Mouse (Mus musculus): ENCODE results near the gene AC131692.1. TPM values are rescaled to one million over a fixed set of nuclear protein-coding genes. Genes with fewer than 3 reads are reported as not detected.

Gene AC131692.1
- polyA plus RNA-seq, 1 experiment = 5.9 TPM

DNA sequence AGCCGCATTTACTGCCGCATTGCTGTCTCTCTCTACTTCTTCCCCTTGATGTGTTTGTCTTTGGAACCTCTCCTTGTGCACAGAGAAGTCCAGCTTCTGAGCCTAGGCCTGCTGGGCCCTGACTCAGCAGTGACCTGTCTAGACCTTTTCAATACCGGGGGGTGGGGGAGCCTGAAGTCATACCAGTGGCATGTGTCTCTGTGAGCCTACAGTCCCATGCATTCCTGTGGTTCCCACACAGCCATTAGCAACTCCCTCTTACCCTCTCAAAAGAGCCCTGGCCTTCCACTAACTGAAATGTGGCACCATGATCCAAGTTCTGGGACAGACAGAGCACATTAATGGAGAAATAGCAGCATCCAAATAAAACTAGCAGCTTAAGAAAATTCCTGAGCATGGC lies 42.2 kb downstream of the AC131692.1 start:
- H3K9ac ChIP-seq (ENCODE audit: low read depth, poor library complexity, severe bottlenecking) = no peak overlapping the region
- TF ChIP-seq POLR2A (IDR thresholded peaks at IDR 0.05; ENCODE audit: insufficient read depth, low read length) (no peak), CTCF (IDR thresholded peaks at IDR 0.05; ENCODE audit: low read depth, low read length) (no peak)
- H3K36me3 ChIP-seq (ENCODE audit: control insufficient read depth, insufficient read depth, low read length, poor library complexity, severe bottlenecking) = 0 out of 2 replicates have a peak, but pooled peaks cover 2% of the 10 kb centered on the region
- no peaks in the 10 kb centered on the region for H3K27me3 ChIP-seq (ENCODE audit: control insufficient read depth, insufficient read depth, low read length, poor library complexity, severe bottlenecking)
- no peak overlapping the region for H3K4me3 ChIP-seq (ENCODE audit: low read depth, low read length)
- H3K4me1 ChIP-seq (ENCODE audit: control insufficient read depth, insufficient read depth, low read length) = no peaks in the 10 kb centered on the region
- H3K27ac ChIP-seq (ENCODE audit: insufficient read depth, low read length) = no peak overlapping the region
- H3K9me3 ChIP-seq (replicated peaks; ENCODE audit: control insufficient read depth, insufficient read depth, low read length, poor library complexity, severe bottlenecking) = no peaks in the 10 kb centered on the region

DNA sequence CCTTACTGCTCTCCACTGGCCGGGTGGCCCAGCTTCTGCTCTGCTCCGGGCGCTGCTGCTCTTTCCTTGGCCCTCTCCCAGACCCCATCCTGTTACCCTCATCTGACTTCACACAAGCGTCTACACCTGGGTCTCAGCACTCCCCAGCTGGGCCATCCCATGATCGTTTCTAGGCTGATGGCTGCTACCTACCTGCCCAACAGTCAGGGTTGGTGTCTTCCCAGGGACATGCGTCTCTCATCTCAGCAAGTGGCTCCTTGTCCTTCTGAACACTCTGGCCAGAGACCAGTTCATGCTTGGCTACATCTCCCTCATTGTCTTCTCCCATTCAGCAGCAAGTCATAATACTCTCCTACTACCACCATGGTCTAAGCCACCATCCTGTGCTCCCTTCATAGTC lies 45.5 kb downstream of the AC131692.1 start:
- Histone ChIP-seq H3K4me3 (ENCODE audit: low read depth, low read length) (peak overlapping the region; percentile 19; the same call in 1 of the 2 replicates), H3K9me3 (replicated peaks; ENCODE audit: control insufficient read depth, insufficient read depth, low read length, poor library complexity, severe bottlenecking) (no peaks in the 10 kb centered on the region), H3K27ac (ENCODE audit: insufficient read depth, low read length) (no peak overlapping the region), H3K27me3 (ENCODE audit: control insufficient read depth, insufficient read depth, low read length, poor library complexity, severe bottlenecking) (no peaks in the 10 kb centered on the region), H3K36me3 (ENCODE audit: control insufficient read depth, insufficient read depth, low read length, poor library complexity, severe bottlenecking) (no peaks in the 10 kb centered on the region), H3K9ac (ENCODE audit: low read depth, poor library complexity, severe bottlenecking) (0 out of 2 replicates have a peak overlapping the region, but pooled peaks have one; percentile 87), H3K4me1 (ENCODE audit: control insufficient read depth, insufficient read depth, low read length) (no peaks in the 10 kb centered on the region)
- TF ChIP-seq POLR2A (IDR thresholded peaks at IDR 0.05; ENCODE audit: insufficient read depth, low read length) (no peak), EP300 (IDR thresholded peaks at IDR 0.05; ENCODE audit: insufficient read depth, low read depth, low read length) (no peak), CTCF (IDR thresholded peaks at IDR 0.05; ENCODE audit: low read depth, low read length) (no peak)

DNA sequence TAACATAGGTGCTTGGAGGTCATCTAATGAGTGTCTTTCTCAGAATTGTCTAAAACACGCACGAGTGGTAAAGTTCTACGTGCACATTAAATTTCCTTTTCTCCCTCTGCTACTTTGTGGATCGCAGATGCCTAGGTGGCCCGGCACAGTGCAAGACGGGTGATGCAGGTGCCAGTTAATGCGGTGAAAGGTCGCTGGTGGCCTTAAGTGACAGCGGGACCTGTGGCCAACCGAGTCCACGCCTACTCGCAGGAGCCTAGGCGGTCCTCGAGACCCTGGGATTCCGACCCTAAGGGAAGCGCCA lies 46.1 kb downstream of the AC131692.1 start:
- Histone ChIP-seq H3K27ac (ENCODE audit: insufficient read depth, low read length) (peak overlapping the region; percentile 46), H3K36me3 (ENCODE audit: control insufficient read depth, insufficient read depth, low read length, poor library complexity, severe bottlenecking) (no peaks in the 10 kb centered on the region), H3K27me3 (ENCODE audit: control insufficient read depth, insufficient read depth, low read length, poor library complexity, severe bottlenecking) (no peaks in the 10 kb centered on the region), H3K9me3 (replicated peaks; ENCODE audit: control insufficient read depth, insufficient read depth, low read length, poor library complexity, severe bottlenecking) (no peaks in the 10 kb centered on the region), H3K4me1 (ENCODE audit: control insufficient read depth, insufficient read depth, low read length) (no peaks in the 10 kb centered on the region), H3K9ac (ENCODE audit: low read depth, poor library complexity, severe bottlenecking) (peak overlapping the region; percentile 87), H3K4me3 (ENCODE audit: low read depth, low read length) (peak overlapping the region; percentile 96)
- TF ChIP-seq CTCF (IDR thresholded peaks at IDR 0.05; ENCODE audit: low read depth, low read length) = no peak
- no peak for TF ChIP-seq POLR2A (IDR thresholded peaks at IDR 0.05; ENCODE audit: insufficient read depth, low read length)
- TF ChIP-seq EP300 (IDR thresholded peaks at IDR 0.05; ENCODE audit: insufficient read depth, low read depth, low read length) = no peak

DNA sequence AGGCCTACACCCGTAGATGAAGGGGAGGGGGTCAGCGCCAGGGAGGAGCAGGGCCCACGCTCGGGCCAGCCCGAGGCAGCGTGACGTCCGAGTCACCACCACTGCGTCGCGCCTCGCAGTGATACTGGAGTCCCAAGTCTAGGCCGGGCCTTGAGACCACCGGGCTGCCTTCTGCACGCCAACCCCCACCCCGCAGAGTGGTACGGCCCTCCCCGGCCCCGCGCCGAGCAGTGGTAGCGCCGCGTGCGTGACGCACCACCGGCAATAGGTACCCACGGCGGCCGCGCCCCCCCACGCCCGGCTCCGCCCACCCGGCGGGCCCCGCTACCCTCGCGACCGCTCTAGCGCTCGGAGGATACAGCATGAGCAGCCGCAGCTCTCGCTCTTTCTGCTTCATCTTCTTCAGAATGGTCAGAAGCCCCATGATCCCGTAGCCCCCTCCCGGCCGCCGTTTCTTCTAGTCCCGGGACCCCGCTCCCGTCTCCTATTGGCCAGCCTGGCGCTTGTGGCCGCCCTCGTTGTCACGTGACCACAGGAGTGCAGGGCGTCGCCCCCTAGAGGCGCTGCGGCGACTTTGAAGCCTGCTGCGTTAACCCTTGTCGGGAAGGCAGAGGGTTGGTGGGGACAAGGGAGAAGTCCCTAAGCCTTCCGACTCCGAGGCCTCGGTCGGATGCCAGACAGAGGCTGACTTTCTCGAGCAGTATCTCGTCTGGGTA lies 46.6 kb downstream of the AC131692.1 start, which contains the start of gene Batf2:
TSS of gene Batf2 (plus strand) at position 306 of the 716 bp plus-strand sequence.
- Histone ChIP-seq H3K9ac (ENCODE audit: low read depth, poor library complexity, severe bottlenecking) (peak within 1 kb of the TSS; percentile 87), H3K27ac (ENCODE audit: insufficient read depth, low read length) (peak within 1 kb of the TSS; percentile 94), H3K27me3 (ENCODE audit: control insufficient read depth, insufficient read depth, low read length, poor library complexity, severe bottlenecking) (no peaks in the 10 kb centered on the region), H3K4me1 (ENCODE audit: control insufficient read depth, insufficient read depth, low read length) (no peaks in the 10 kb centered on the region), H3K36me3 (ENCODE audit: control insufficient read depth, insufficient read depth, low read length, poor library complexity, severe bottlenecking) (no peaks in the 10 kb centered on the region), H3K4me3 (ENCODE audit: low read depth, low read length) (peak within 1 kb of the TSS; percentile 96), H3K9me3 (replicated peaks; ENCODE audit: control insufficient read depth, insufficient read depth, low read length, poor library complexity, severe bottlenecking) (no peaks in the 10 kb centered on the region)
- TF ChIP-seq CTCF (IDR thresholded peaks at IDR 0.05; ENCODE audit: low read depth, low read length) (peak; percentile 69), POLR2A (IDR thresholded peaks at IDR 0.05; ENCODE audit: insufficient read depth, low read length) (no peak), EP300 (IDR thresholded peaks at IDR 0.05; ENCODE audit: insufficient read depth, low read depth, low read length) (peak; percentile 47; the same call in 1 of the 2 replicates)

DNA sequence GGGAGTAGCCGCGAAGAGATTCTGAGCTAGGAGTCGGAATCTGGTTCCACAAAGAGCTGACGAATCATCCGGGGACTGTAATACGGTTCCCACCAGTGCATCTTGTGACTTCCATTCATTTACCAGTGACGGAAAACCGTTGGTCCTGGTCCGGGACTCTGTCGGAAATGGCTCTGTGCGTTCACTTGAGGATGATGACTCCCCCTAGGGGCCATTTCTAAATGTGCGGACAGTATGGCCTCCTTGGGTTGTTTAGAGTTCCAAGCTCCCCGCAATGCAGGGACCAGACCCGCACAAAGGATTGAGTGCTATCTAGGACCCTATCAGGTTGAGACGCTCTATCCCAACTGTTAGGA lies 47.2 kb downstream of the AC131692.1 start, which contains the start of gene Arl2:
TSS of gene Arl2 (minus strand) at position 155 of the 356 bp plus-strand sequence.
- Histone ChIP-seq H3K36me3 (ENCODE audit: control insufficient read depth, insufficient read depth, low read length, poor library complexity, severe bottlenecking) (no peaks in the 10 kb centered on the region), H3K27ac (ENCODE audit: insufficient read depth, low read length) (peak within 1 kb of the TSS; percentile 94), H3K9ac (ENCODE audit: low read depth, poor library complexity, severe bottlenecking) (peak within 1 kb of the TSS; percentile 87), H3K27me3 (ENCODE audit: control insufficient read depth, insufficient read depth, low read length, poor library complexity, severe bottlenecking) (no peaks in the 10 kb centered on the region), H3K4me3 (ENCODE audit: low read depth, low read length) (peak within 1 kb of the TSS; percentile 96), H3K9me3 (replicated peaks; ENCODE audit: control insufficient read depth, insufficient read depth, low read length, poor library complexity, severe bottlenecking) (no peaks in the 10 kb centered on the region), H3K4me1 (ENCODE audit: control insufficient read depth, insufficient read depth, low read length) (no peaks in the 10 kb centered on the region)
- TF ChIP-seq POLR2A (IDR thresholded peaks at IDR 0.05; ENCODE audit: insufficient read depth, low read length) = no peak
- TF ChIP-seq CTCF (IDR thresholded peaks at IDR 0.05; ENCODE audit: low read depth, low read length) = peak; percentile 52

DNA sequence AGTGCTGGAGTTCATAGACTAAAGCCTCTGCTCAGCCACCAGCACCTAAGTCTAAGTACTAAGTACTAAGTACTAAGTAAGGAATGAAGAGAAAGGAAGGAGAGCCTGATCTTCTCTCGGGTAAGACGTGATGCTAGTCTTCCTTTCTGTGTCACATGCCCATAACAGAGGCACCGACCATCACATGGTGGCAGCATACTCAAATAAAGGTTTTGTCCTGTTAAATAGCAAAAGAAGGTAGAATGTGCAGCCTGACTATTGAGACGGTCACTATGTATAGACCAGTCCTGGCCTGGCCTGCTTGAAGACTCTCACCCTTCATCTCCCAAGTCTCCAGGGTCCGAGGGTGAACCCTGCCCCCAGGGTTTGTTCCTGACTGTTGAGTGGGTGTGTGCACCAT lies 50.6 kb downstream of the AC131692.1 start:
- Histone ChIP-seq H3K4me1 (ENCODE audit: control insufficient read depth, insufficient read depth, low read length) (no peaks in the 10 kb centered on the region), H3K27me3 (ENCODE audit: control insufficient read depth, insufficient read depth, low read length, poor library complexity, severe bottlenecking) (no peaks in the 10 kb centered on the region), H3K9ac (ENCODE audit: low read depth, poor library complexity, severe bottlenecking) (no peak overlapping the region), H3K4me3 (ENCODE audit: low read depth, low read length) (no peak overlapping the region), H3K9me3 (replicated peaks; ENCODE audit: control insufficient read depth, insufficient read depth, low read length, poor library complexity, severe bottlenecking) (no peaks in the 10 kb centered on the region), H3K27ac (ENCODE audit: insufficient read depth, low read length) (no peak overlapping the region), H3K36me3 (ENCODE audit: control insufficient read depth, insufficient read depth, low read length, poor library complexity, severe bottlenecking) (no peaks in the 10 kb centered on the region)
- TF ChIP-seq EP300 (IDR thresholded peaks at IDR 0.05; ENCODE audit: insufficient read depth, low read depth, low read length) (no peak), POLR2A (IDR thresholded peaks at IDR 0.05; ENCODE audit: insufficient read depth, low read length) (no peak), CTCF (IDR thresholded peaks at IDR 0.05; ENCODE audit: low read depth, low read length) (no peak)

Other genes starting within 250 kb of the AC131692.1 start
- gene Frmd8, start 219.1 kb upstream of the AC131692.1 start, polyA plus RNA-seq (2011; ENCODE audit: insufficient read depth, insufficient read length, low read depth, missing spikeins) = 26.3 and 33.1 TPM in 2 replicates
- 0.46 and 0.48 TPM in 2 replicates for gene Slc25a45, start 216.6 kb upstream of the AC131692.1 start, polyA plus RNA-seq (2011; ENCODE audit: insufficient read depth, insufficient read length, low read depth, missing spikeins)
- 1.9 and 3.6 TPM in 2 replicates for gene Tigd3, start 200.3 kb upstream of the AC131692.1 start, polyA plus RNA-seq (2011; ENCODE audit: insufficient read depth, insufficient read length, low read depth, missing spikeins)
- gene Dpf2, start 181.4 kb upstream of the AC131692.1 start, polyA plus RNA-seq (2011; ENCODE audit: insufficient read depth, insufficient read length, low read depth, missing spikeins) = 129 and 137 TPM in 2 replicates
- 0.93 and 1.5 TPM in 2 replicates for gene Cdc42ep2, start 169.6 kb upstream of the AC131692.1 start, polyA plus RNA-seq (2011; ENCODE audit: insufficient read depth, insufficient read length, low read depth, missing spikeins)
- 95.9 and 97.3 TPM in 2 replicates for gene Pola2, start 130.2 kb upstream of the AC131692.1 start, polyA plus RNA-seq (2011; ENCODE audit: insufficient read depth, insufficient read length, low read depth, missing spikeins)
- gene Slc22a20, start 108.3 kb upstream of the AC131692.1 start, polyA plus RNA-seq (2011; ENCODE audit: insufficient read depth, insufficient read length, low read depth, missing spikeins) = not detected in 2 replicates
- 21.8 and 25.2 TPM in 2 replicates for gene Capn1, start 78.5 kb upstream of the AC131692.1 start, polyA plus RNA-seq (2011; ENCODE audit: insufficient read depth, insufficient read length, low read depth, missing spikeins)
- gene Syvn1, start 47.8 kb upstream of the AC131692.1 start, polyA plus RNA-seq (2011; ENCODE audit: insufficient read depth, insufficient read length, low read depth, missing spikeins) = 16.4 and 18.6 TPM in 2 replicates
- gene Mrpl49, start 36.6 kb upstream of the AC131692.1 start, polyA plus RNA-seq (2011; ENCODE audit: insufficient read depth, insufficient read length, low read depth, missing spikeins) = 44.9 and 65.1 TPM in 2 replicates
- 1,239 and 1,271 TPM in 2 replicates for gene Fau, start 36.6 kb upstream of the AC131692.1 start, polyA plus RNA-seq (2011; ENCODE audit: insufficient read depth, insufficient read length, low read depth, missing spikeins)
- gene Znhit2, start 33.2 kb upstream of the AC131692.1 start, polyA plus RNA-seq (2011; ENCODE audit: insufficient read depth, insufficient read length, low read depth, missing spikeins) = 6.5 and 8.9 TPM in 2 replicates
- 19.1 and 25.8 TPM in 2 replicates for gene Tm7sf2, start 26.0 kb upstream of the AC131692.1 start, polyA plus RNA-seq (2011; ENCODE audit: insufficient read depth, insufficient read length, low read depth, missing spikeins)
- gene Vps51, start 17.2 kb upstream of the AC131692.1 start, polyA plus RNA-seq (2011; ENCODE audit: insufficient read depth, insufficient read length, low read depth, missing spikeins) = 46.6 and 47.4 TPM in 2 replicates
- not detected in 2 replicates for gene Tmem262, start 14.4 kb upstream of the AC131692.1 start, polyA plus RNA-seq (2011; ENCODE audit: insufficient read depth, insufficient read length, low read depth, missing spikeins)
- gene Gm28374, start 12.2 kb upstream of the AC131692.1 start, polyA plus RNA-seq (2011; ENCODE audit: insufficient read depth, insufficient read length, low read depth, missing spikeins) = not detected in 2 replicates
- gene Zfpl1, start 9.5 kb upstream of the AC131692.1 start, polyA plus RNA-seq (2011; ENCODE audit: insufficient read depth, insufficient read length, low read depth, missing spikeins) = 34.2 and 49.7 TPM in 2 replicates
- gene Cdca5, start 9.4 kb upstream of the AC131692.1 start, polyA plus RNA-seq (2011; ENCODE audit: insufficient read depth, insufficient read length, low read depth, missing spikeins) = 47.7 and 50.5 TPM in 2 replicates
- 2.9 and 3.5 TPM in 2 replicates for gene Naaladl1, start 11.4 kb downstream of the AC131692.1 start, polyA plus RNA-seq (2011; ENCODE audit: insufficient read depth, insufficient read length, low read depth, missing spikeins)
- gene Sac3d1, start 24.2 kb downstream of the AC131692.1 start, polyA plus RNA-seq (2011; ENCODE audit: insufficient read depth, insufficient read length, low read depth, missing spikeins) = 13.5 and 17.6 TPM in 2 replicates
- gene Snx15, start 33.9 kb downstream of the AC131692.1 start, polyA plus RNA-seq (2011; ENCODE audit: insufficient read depth, insufficient read length, low read depth, missing spikeins) = 8.6 and 10.0 TPM in 2 replicates
- not detected in 2 replicates for gene Batf2, start 46.6 kb downstream of the AC131692.1 start, polyA plus RNA-seq (2011; ENCODE audit: insufficient read depth, insufficient read length, low read depth, missing spikeins)
- 38.7 and 40.4 TPM in 2 replicates for gene Arl2, start 47.1 kb downstream of the AC131692.1 start, polyA plus RNA-seq (2011; ENCODE audit: insufficient read depth, insufficient read length, low read depth, missing spikeins)
- not detected in 2 replicates for gene Majin, start 90.0 kb downstream of the AC131692.1 start, polyA plus RNA-seq (2011; ENCODE audit: insufficient read depth, insufficient read length, low read depth, missing spikeins)
- gene Gpha2, start 132.0 kb downstream of the AC131692.1 start, polyA plus RNA-seq (2011; ENCODE audit: insufficient read depth, insufficient read length, low read depth, missing spikeins) = 1.0 TPM in 1 of 2 replicates, not detected in the other
- gene Ppp2r5b, start 141.5 kb downstream of the AC131692.1 start, polyA plus RNA-seq (2011; ENCODE audit: insufficient read depth, insufficient read length, low read depth, missing spikeins) = 12.2 and 17.1 TPM in 2 replicates
- 10.9 and 11.1 TPM in 2 replicates for gene Atg2a, start 147.2 kb downstream of the AC131692.1 start, polyA plus RNA-seq (2011; ENCODE audit: insufficient read depth, insufficient read length, low read depth, missing spikeins)
- 81.0 and 81.6 TPM in 2 replicates for gene Ehd1, start 182.3 kb downstream of the AC131692.1 start, polyA plus RNA-seq (2011; ENCODE audit: insufficient read depth, insufficient read length, low read depth, missing spikeins)
- 57.7 and 60.5 TPM in 2 replicates for gene Cdc42bpg, start 212.0 kb downstream of the AC131692.1 start, polyA plus RNA-seq (2011; ENCODE audit: insufficient read depth, insufficient read length, low read depth, missing spikeins)
- gene Men1, start 240.6 kb downstream of the AC131692.1 start, polyA plus RNA-seq (2011; ENCODE audit: insufficient read depth, insufficient read length, low read depth, missing spikeins) = 34.8 and 40.5 TPM in 2 replicates
- gene Map4k2, start 246.7 kb downstream of the AC131692.1 start, polyA plus RNA-seq (2011; ENCODE audit: insufficient read depth, insufficient read length, low read depth, missing spikeins) = 10.7 and 16.9 TPM in 2 replicates

Measured in ES-Bruce4 (cell line).